Mouse (Mus musculus): Measurements from ENCODE around the gene Ldlrad3. TPM values are rescaled to one million over a fixed set of nuclear protein-coding genes. Genes with fewer than 3 reads are reported as not detected.

Ldlrad3 gene
- polyA plus RNA-seq, 1 experiment from 2014 or later, result 14.6 TPM

DNA sequence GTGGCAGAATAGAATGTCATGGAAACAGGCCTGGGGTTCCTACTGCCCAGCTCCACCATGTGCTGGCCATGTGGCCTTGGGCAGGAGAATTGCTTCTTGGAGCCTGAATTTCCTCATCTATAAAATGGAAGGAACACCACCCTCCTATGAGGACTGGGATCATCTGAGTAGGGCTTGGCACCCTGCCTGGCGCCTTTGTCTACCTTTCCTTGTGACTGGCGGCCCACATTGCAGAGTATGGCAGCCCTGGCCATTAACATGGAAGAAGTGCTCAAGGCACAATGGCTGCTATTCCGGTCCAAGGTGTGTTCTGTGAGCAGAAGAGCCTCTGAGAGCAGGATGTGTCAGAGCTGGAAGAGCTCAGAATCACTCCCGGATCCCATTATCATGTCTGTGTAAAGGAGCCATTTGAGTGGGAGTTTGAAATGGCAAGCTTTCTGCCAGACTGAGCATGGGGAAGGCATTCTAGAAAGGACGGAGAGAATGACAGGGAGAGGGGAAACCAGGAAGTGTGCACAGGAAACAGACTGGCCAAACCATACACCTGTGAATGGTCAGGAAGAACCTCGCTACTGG lies 171.6 kb downstream of the Ldlrad3 start:
- H3K36me3 ChIP-seq (ENCODE audit: insufficient read depth, low read length), result no peaks in the 10 kb centered on the region
- H3K4me2 ChIP-seq (replicated peaks; ENCODE audit: low read depth, low read length), result no peak overlapping the region
- ATAC-seq (no peak), DNase-seq (ENCODE audit: low spot score) (no peak)
- no peaks in the 10 kb centered on the region; the same call in 1 of the 2 replicates for H3K4me1 ChIP-seq (ENCODE audit: insufficient read depth, low read depth, low read length)
- no peaks in the 10 kb centered on the region for H3K27me3 ChIP-seq (replicated peaks; ENCODE audit: insufficient read depth, low read length)
- 94% methylated on average over 6 of the region's 6 CpGs for WGBS
- H3K9me3 ChIP-seq (ENCODE audit: low read length), result no peaks in the 10 kb centered on the region
- no peak overlapping the region for H3K4me3 ChIP-seq (ENCODE audit: low read depth, low read length)
- no peak overlapping the region for H3K9ac ChIP-seq (replicated peaks; ENCODE audit: low read depth)
- no peak overlapping the region for H3K27ac ChIP-seq (ENCODE audit: low read length)
- TF ChIP-seq CTCF (IDR thresholded peaks at IDR 0.05) (no peak), EP300 (IDR thresholded peaks at IDR 0.05) (no peak)

DNA sequence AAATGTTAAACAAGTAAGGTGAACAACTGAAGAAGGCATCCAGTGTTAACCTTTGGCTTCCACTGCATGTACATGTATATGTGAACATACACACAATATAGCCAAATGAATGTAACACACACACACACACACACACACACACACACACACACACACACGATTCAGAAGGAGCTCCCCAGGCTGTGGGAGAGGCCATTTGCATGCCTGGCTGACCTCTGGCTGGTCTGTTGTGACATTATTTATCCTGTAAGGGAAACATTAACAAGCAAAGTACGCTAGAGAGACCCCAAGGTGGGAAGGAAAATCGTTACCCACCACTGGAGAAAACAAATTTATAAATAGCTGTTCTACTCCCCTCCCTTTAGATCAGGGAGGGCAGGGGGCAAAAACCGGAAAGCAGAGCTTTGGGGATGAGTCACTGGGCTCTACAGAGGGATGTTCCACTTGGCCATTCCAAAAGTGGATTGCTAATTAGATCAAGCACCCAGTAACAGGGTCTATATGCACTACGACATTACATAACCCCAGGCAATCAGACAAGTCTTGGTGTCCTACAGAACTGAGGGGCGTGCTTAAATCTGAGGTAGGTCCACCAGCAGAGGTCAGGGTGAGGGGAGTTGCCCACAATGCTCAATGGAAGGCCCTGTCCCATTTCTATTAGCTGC lies 174.7 kb downstream of the Ldlrad3 start:
- Histone ChIP-seq H3K9ac (replicated peaks; ENCODE audit: low read depth) (no peak overlapping the region), H3K4me2 (replicated peaks; ENCODE audit: low read depth, low read length) (no peak overlapping the region), H3K4me3 (ENCODE audit: low read depth, low read length) (no peak overlapping the region), H3K36me3 (ENCODE audit: insufficient read depth, low read length) (no peaks in the 10 kb centered on the region), H3K27ac (ENCODE audit: low read length) (no peak overlapping the region), H3K4me1 (ENCODE audit: insufficient read depth, low read depth, low read length) (no peaks in the 10 kb centered on the region; the same call in 1 of the 2 replicates), H3K9me3 (ENCODE audit: low read length) (no peaks in the 10 kb centered on the region), H3K27me3 (replicated peaks; ENCODE audit: insufficient read depth, low read length) (no peaks in the 10 kb centered on the region)
- TF ChIP-seq EP300 (IDR thresholded peaks at IDR 0.05) (no peak), CTCF (IDR thresholded peaks at IDR 0.05) (no peak)
- DNase-seq (ENCODE audit: low spot score), result no peak
- WGBS, result 64% methylated on average over 6 of the region's 6 CpGs
- 0 out of 2 replicates have a peak, but pooled peaks have one; percentile 32 for ATAC-seq

DNA sequence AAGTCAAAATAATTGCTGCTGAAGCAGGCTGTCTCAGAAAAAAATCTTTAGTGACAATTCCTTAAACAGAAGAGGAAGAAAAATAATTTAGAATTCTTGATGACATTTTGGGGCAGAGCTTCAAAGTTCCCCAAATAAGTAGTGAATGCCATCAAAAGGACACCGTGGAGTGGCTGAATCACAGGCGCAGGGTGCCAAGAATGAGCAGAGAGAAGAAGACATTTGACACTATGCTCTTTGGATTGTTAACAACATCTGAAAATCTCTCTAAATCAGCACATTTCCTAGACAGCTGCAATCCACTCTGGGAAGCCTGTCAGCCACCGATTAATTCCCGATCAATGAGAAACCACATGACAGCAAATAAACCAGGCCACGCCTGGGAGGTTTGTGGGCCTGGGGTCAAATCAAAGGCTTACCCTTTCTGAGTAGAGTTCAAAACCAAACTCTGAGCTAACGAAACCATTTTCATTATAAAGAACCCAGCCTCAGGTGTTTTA lies 176.4 kb downstream of the Ldlrad3 start:
- 71% methylated on average over 6 of the region's 6 CpGs for WGBS
- ATAC-seq (0 out of 2 replicates have a peak, but pooled peaks have one; percentile 5), DNase-seq (ENCODE audit: low spot score) (no peak)
- no peak overlapping the region for H3K4me3 ChIP-seq (ENCODE audit: low read depth, low read length)
- H3K36me3 ChIP-seq (ENCODE audit: insufficient read depth, low read length), result no peaks in the 10 kb centered on the region
- H3K9me3 ChIP-seq (ENCODE audit: low read length), result no peaks in the 10 kb centered on the region
- no peak overlapping the region for H3K27ac ChIP-seq (ENCODE audit: low read length)
- H3K4me2 ChIP-seq (replicated peaks; ENCODE audit: low read depth, low read length), result no peak overlapping the region
- H3K4me1 ChIP-seq (ENCODE audit: insufficient read depth, low read depth, low read length), result peaks cover 9% of the 10 kb centered on the region; the same call in 1 of the 2 replicates
- no peak for TF ChIP-seq CTCF (IDR thresholded peaks at IDR 0.05)
- no peak for TF ChIP-seq EP300 (IDR thresholded peaks at IDR 0.05)
- no peak overlapping the region for H3K9ac ChIP-seq (replicated peaks; ENCODE audit: low read depth)
- H3K27me3 ChIP-seq (replicated peaks; ENCODE audit: insufficient read depth, low read length), result no peaks in the 10 kb centered on the region

DNA sequence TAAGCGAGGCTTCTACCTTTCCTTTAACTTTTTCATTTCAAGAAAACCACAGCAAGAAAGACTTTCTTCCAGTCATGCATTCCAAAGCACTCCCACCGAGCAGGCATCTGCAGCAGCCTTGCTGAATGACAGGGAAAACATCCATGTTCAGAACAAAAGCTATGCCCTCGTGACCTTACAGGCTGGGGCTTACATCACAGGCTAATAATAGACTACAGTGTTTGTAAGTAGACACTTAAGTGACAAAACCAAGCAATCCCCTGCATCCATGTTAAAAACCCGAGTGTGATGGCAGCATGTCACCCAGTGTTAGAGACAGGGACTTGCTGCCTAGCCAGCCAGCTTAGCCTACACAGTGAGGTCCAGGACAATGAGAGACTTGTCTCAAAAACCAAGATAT lies 180.0 kb downstream of the Ldlrad3 start:
- Histone ChIP-seq H3K27ac (ENCODE audit: low read length) (no peak overlapping the region), H3K4me2 (replicated peaks; ENCODE audit: low read depth, low read length) (no peak overlapping the region), H3K9me3 (ENCODE audit: low read length) (no peaks in the 10 kb centered on the region), H3K27me3 (replicated peaks; ENCODE audit: insufficient read depth, low read length) (no peaks in the 10 kb centered on the region), H3K36me3 (ENCODE audit: insufficient read depth, low read length) (no peaks in the 10 kb centered on the region), H3K4me3 (ENCODE audit: low read depth, low read length) (no peak overlapping the region), H3K4me1 (ENCODE audit: insufficient read depth, low read depth, low read length) (peaks cover 18% of the 10 kb centered on the region; the same call in 1 of the 2 replicates), H3K9ac (replicated peaks; ENCODE audit: low read depth) (no peak overlapping the region)
- peak; percentile 59 for DNase-seq (ENCODE audit: low spot score)
- ATAC-seq, result peak; percentile 43
- 24% methylated on average over 4 of the region's 4 CpGs for WGBS
- TF ChIP-seq EP300 (IDR thresholded peaks at IDR 0.05) (no peak), CTCF (IDR thresholded peaks at IDR 0.05) (no peak)

DNA sequence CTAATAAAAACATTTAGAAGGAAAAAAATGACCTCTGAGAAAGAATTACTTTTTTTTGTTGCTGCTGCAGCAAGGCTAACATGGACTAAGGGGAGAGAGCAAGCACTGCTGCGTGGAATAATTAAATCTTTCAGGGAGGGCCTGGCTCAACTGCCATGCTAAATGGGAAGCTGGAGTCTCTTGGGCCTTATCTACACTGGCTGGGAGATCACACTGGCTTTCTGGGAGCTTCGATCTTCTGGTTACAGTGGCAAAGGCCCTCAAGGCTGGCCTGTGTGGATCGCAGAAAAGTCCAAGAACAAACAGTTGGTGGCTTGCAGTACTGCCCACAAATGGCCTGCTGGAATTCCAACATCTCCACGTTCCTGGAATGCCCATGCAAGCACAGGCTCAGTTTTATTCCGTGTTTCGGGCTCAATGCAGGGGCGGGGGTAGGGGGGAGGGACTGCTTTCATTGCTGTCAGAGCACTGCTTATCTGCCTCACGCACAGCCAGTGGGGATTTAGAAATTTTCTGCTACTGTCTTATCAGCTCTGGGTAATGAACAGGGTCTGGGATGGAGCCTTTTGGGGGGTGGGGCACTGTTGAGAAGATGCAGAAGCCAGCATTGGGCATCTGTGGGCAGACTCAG lies 180.7 kb downstream of the Ldlrad3 start:
- ATAC-seq (no peak), DNase-seq (ENCODE audit: low spot score) (no peak)
- TF ChIP-seq CTCF (IDR thresholded peaks at IDR 0.05) (no peak), EP300 (IDR thresholded peaks at IDR 0.05) (no peak)
- Histone ChIP-seq H3K36me3 (ENCODE audit: insufficient read depth, low read length) (no peaks in the 10 kb centered on the region), H3K9ac (replicated peaks; ENCODE audit: low read depth) (no peak overlapping the region), H3K27me3 (replicated peaks; ENCODE audit: insufficient read depth, low read length) (no peaks in the 10 kb centered on the region), H3K27ac (ENCODE audit: low read length) (no peak overlapping the region), H3K4me2 (replicated peaks; ENCODE audit: low read depth, low read length) (no peak overlapping the region), H3K4me1 (ENCODE audit: insufficient read depth, low read depth, low read length) (peaks cover 18% of the 10 kb centered on the region; the same call in 1 of the 2 replicates), H3K9me3 (ENCODE audit: low read length) (no peaks in the 10 kb centered on the region), H3K4me3 (ENCODE audit: low read depth, low read length) (no peak overlapping the region)
- whole genome bisulfite sequencing, result 33% methylated on average over 8 of the region's 8 CpGs

DNA sequence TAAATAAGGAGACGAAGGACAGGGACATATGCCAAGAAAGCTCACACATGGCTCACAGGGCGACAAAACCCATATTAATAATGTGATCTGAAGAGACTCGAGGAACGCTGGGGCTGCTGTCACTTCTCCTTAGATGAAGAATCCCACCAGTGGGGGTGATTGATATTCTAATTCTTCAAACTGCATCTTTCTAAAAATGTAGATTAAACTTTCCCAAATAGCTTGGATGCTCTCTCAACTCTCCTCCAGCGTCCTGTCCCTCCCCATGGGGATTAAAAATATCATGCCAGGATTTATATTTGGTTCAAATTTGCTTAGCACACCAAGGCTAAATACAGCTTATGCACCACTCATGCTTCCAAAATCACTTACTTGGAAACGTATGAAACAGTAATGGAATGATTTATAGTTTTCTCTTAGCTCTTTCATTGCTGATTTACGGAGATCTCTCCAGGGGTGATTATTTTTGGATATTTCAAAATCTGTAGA lies 182.4 kb downstream of the Ldlrad3 start:
- H3K27ac ChIP-seq (ENCODE audit: low read length), result no peak overlapping the region
- H3K4me1 ChIP-seq (ENCODE audit: insufficient read depth, low read depth, low read length), result peaks cover 18% of the 10 kb centered on the region; the same call in 1 of the 2 replicates
- DNase-seq (ENCODE audit: low spot score) (no peak), ATAC-seq (no peak)
- no peak overlapping the region for H3K4me2 ChIP-seq (replicated peaks; ENCODE audit: low read depth, low read length)
- H3K36me3 ChIP-seq (ENCODE audit: insufficient read depth, low read length), result no peaks in the 10 kb centered on the region
- no peak overlapping the region for H3K4me3 ChIP-seq (ENCODE audit: low read depth, low read length)
- H3K9me3 ChIP-seq (ENCODE audit: low read length), result no peaks in the 10 kb centered on the region
- 51% methylated on average over 7 of the region's 7 CpGs for WGBS
- no peak for TF ChIP-seq CTCF (IDR thresholded peaks at IDR 0.05)
- no peak for TF ChIP-seq EP300 (IDR thresholded peaks at IDR 0.05)
- H3K27me3 ChIP-seq (replicated peaks; ENCODE audit: insufficient read depth, low read length), result no peaks in the 10 kb centered on the region
- H3K9ac ChIP-seq (replicated peaks; ENCODE audit: low read depth), result no peak overlapping the region
